Mouse (Mus musculus) liver, embryonic 12.5 days (tissue): ENCODE measurements around the gene Fmnl3. TPM values are rescaled to one million over a fixed set of nuclear protein-coding genes. Genes with fewer than 3 reads are reported as not detected.

Source experiments
- ATAC-seq: fragments of 200-750 bp; cut with Nextera tagmentation; 2 replicates; pipeline ENCODE4 v1.8.0; 2017; ENCODE audit warnings: moderate number of reproducible peaks, mild to moderate bottlenecking, moderate library complexity
- H3K27ac ChIP-seq: fragments of 300-500 bp; sonication (generic); 2 replicates; pipeline ENCODE4 v1.5.1; 2016; ENCODE audit warnings: mild to moderate bottlenecking
- H3K27me3 ChIP-seq: fragments of 300-500 bp; sonication (generic); replicated peaks from 2 replicates; pipeline ENCODE4 v1.6.1; 2016; ENCODE audit warnings: mild to moderate bottlenecking, moderate library complexity
- H3K36me3 ChIP-seq: fragments of 300-500 bp; sonication (generic); 2 replicates; pipeline ENCODE4 v1.6.1; 2016; ENCODE audit warnings: mild to moderate bottlenecking, moderate library complexity
- H3K4me1 ChIP-seq: fragments of 300-500 bp; sonication (generic); 2 replicates; pipeline ENCODE4 v1.6.1; 2016
- H3K4me2 ChIP-seq: fragments of 300-500 bp; sonication (generic); 2 replicates; pipeline ENCODE4 v1.6.1; 2016; ENCODE audit warnings: mild to moderate bottlenecking, moderate library complexity
- H3K4me3 ChIP-seq: fragments of 300-500 bp; sonication (generic); 2 replicates; pipeline ENCODE4 v1.5.1; 2016; ENCODE audit warnings: mild to moderate bottlenecking, moderate library complexity
- H3K9ac ChIP-seq: fragments of 300-500 bp; sonication (generic); 2 replicates; pipeline ENCODE4 v1.6.1; 2016; ENCODE audit warnings: mild to moderate bottlenecking, moderate library complexity
- H3K9me3 ChIP-seq: fragments of 300-500 bp; sonication (generic); replicated peaks from 2 replicates; pipeline ENCODE4 v1.6.1; 2016; ENCODE audit warnings: mild to moderate bottlenecking, moderate library complexity
- WGBS: fragments of 180-500 bp; shearing (Covaris S2); methylation state at CpG from one replicate; pipeline ENCODE4 v1.1.7; 2016; ENCODE audit not compliant: insufficient replicate concordance; 5-methylcytosine and 5-hydroxymethylcytosine counted together
- polyA plus RNA-seq: library from polyadenylated mRNA; unstranded; fragments of >200 nt; fragmentation: Nextera tagmentation; extraction: Ambion mirVana; gene quantifications from 2 replicates; pipeline ENCODE4 v1.2.1, GENCODE M21; 2016

Gene Fmnl3
- polyA plus RNA-seq, 1 experiment from 2014 or later: 7.4 TPM

DNA sequence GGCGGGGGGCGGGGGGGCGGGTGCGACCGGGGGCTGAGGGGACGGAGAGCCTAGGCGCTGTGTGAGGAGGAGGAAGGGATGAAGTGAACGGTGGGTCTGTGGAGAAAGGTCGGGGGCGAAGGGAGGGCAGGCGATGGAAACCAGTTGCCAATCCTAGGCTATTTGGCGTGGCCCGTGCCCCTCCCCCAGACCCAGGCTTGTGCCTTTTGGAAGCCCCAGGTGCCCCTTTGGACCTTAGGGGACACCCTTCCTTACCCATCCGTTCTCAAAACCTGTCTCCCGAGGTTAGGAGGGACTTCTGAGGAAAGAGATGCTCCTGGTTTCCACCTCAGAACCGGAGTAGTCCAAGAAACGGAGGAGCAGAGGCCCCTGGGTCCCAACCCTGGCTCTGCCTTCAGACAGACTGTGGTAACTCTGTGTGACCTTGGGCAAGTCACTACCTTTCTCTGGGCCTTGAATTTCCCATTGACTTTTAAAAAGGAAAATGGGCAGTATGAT lies 74.7 kb downstream of the Fmnl3 start, which contains the start of gene Fam186b:
Gene Fam186b (minus strand): TSS at position 405 of the 498 bp plus-strand sequence.
- Histone ChIP-seq H3K27me3 (peaks cover 19% of the 10 kb centered on the region; the same call in 1 of the 2 replicates), H3K4me2 (peak within 1 kb of the TSS; percentile 85), H3K27ac (peak within 1 kb of the TSS; percentile 72), H3K9me3 (no peaks in the 10 kb centered on the region), H3K4me1 (peaks cover 24% of the 10 kb centered on the region), H3K4me3 (peak within 1 kb of the TSS; percentile 72), H3K36me3 (no peaks in the 10 kb centered on the region), H3K9ac (peak within 1 kb of the TSS; percentile 72)
- no peak; the same call in 1 of the 2 replicates for ATAC-seq
- 5% methylated on average over 14 of the region's 17 CpGs for WGBS

DNA sequence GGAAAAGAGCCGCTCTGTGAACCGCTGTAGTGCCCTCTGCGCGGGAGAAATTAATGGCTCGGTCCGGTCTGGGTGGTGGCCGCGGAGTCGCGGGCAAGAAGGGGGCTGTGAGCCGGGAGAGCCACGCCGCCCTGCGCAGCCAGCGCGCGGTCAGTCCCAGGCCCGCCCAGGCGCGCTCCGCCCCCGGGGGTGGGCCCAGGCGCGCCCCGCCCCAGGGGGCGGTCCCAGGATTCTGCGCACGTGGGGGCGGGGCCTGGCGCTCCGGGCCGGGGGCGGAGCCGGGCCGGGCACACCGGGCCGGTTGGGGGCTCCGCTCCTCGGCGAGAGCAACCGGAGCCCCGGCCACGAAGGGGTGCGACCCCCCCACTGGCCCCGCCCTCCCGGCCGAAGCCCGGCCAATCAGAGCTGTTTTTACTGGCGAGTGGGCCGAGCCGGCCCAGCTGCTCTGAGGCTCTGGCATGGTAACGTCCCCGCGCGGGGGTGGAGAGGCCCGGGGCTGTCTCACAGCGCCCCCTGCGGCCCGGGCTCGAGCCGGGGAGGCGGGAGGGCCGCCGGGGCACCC lies 75.4 kb downstream of the Fmnl3 start, which contains the start of gene Prpf40b:
Gene Prpf40b (plus strand): TSS at position 275 of the 562 bp plus-strand sequence.
- peak; percentile 94 for ATAC-seq
- Histone ChIP-seq H3K4me3 (peak within 1 kb of the TSS; percentile 72), H3K4me1 (peaks cover 24% of the 10 kb centered on the region), H3K27me3 (peaks cover 19% of the 10 kb centered on the region; the same call in 1 of the 2 replicates), H3K27ac (peak within 1 kb of the TSS; percentile 72), H3K4me2 (peak within 1 kb of the TSS; percentile 85), H3K9ac (peak within 1 kb of the TSS; percentile 72), H3K36me3 (no peaks in the 10 kb centered on the region), H3K9me3 (no peaks in the 10 kb centered on the region)
- under 1% methylated on average over 60 of the region's 64 CpGs for WGBS

DNA sequence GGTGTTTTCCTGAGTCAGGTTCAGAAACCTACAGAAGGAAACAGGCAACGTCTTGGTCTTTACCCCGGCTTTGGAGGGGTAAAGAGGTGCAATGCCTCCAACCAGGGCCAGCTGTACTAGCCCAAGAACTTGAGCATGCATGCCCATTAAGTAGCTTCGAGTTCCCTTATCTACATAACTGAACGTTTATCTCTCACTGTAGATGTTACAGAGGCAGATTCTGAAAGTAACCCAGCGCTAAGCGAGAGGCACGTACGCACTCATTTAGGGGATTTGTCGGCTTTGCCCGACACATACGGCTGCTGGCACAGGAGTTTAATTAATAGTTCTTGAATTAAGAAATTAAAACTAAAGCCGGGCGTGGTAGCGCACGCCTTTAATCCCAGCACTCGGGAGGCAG lies 76.0 kb downstream of the Fmnl3 start:
- peak overlapping the region; percentile 72 for H3K4me3 ChIP-seq
- WGBS: 10% methylated on average over 16 of the region's 16 CpGs
- 0 out of 2 replicates have a peak overlapping the region, but pooled peaks have one; percentile 72 for H3K27ac ChIP-seq
- peak; percentile 1; the same call in 1 of the 2 replicates for ATAC-seq
- peak overlapping the region; percentile 72 for H3K9ac ChIP-seq
- peaks cover 24% of the 10 kb centered on the region for H3K4me1 ChIP-seq
- H3K4me2 ChIP-seq: peak overlapping the region; percentile 85
- H3K36me3 ChIP-seq: no peaks in the 10 kb centered on the region
- H3K27me3 ChIP-seq: peaks cover 19% of the 10 kb centered on the region; the same call in 1 of the 2 replicates
- H3K9me3 ChIP-seq: no peaks in the 10 kb centered on the region

DNA sequence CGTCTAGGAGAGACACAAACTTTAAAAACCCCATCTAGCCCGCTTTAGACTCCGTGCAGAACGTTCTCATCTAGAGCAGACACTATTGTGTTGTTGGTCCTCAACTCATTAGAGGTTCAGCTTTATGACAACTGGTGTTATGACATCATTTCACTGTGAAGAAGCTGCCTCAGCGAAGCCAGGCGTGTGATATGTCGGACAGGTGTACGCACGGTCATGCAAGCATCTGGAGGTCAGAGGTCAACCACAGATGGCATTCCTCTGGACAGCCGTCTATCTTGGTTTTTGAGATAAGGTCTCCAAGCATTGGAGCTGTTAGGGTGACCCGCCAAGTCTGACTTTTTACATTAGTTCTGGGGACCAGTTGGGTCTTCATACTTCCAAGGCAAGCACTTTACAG lies 79.7 kb downstream of the Fmnl3 start:
- WGBS: 77% methylated on average over 11 of the region's 11 CpGs
- Histone ChIP-seq H3K9me3 (no peaks in the 10 kb centered on the region), H3K27me3 (peaks cover 19% of the 10 kb centered on the region; the same call in 1 of the 2 replicates), H3K9ac (no peak overlapping the region), H3K36me3 (no peaks in the 10 kb centered on the region), H3K4me2 (no peak overlapping the region), H3K4me3 (no peak overlapping the region), H3K27ac (no peak overlapping the region), H3K4me1 (peaks cover 13% of the 10 kb centered on the region)
- ATAC-seq: no peak

DNA sequence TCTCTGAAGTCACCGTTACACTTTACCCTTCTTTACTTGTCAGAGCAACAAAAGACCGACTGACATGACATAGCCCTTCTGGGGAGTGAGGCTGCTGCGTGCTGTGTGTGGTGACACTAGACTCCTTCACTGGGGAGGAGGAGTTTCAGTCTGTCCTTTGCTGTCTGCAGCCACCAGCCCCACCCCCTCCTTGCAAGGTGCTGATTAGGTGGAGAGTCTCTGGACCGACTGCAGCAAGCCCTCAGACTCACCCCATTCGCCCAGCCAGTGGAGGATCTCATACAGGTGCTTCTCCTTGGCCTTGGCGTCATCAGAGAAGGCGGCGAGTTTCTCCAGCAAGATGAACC lies 85.1 kb downstream of the Fmnl3 start:
- 37% methylated on average over 8 of the region's 8 CpGs for WGBS
- H3K4me2 ChIP-seq: peak overlapping the region; percentile 47; the same call in 1 of the 2 replicates
- peak; percentile 82 for ATAC-seq

DNA sequence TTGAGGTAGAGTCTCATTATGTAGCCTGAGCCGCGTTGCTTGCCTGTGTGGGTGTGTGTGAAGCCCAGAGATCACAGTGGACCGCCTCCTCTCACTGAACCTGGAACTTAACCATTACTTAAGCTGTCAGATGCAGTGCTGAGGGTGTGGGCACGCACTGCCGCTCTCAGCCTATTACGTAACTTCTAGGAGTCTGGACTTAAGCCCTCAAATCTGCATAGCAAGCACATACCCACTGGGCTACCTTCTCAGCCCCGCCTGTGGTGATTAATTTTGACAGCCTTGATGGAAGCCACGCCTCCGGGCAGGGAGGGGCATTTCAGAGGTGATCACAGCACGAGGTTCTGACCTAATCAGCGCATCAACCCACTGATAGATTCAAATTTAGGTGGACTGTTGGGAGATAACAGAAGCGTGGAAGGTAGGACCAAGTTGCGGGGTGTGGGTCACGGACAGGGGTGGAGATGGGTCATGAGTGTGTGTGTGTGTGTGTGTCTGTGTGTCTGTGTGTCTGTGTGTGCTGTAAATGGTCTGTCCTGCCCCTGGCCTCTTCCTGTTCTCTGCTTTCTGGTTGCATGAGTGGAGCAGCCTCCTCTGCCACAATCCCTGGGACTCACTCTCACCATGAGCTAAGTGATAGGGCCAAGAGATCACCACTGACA lies 85.6 kb downstream of the Fmnl3 start:
- ATAC-seq: peak; percentile 68

More for the DNA sequence above, 85.1 kb downstream of the Fmnl3 start:
- H3K27ac ChIP-seq: peak overlapping the region; percentile 59; the same call in 1 of the 2 replicates
- H3K36me3 ChIP-seq: no peaks in the 10 kb centered on the region
- no peak overlapping the region for H3K9ac ChIP-seq
- H3K4me3 ChIP-seq: no peak overlapping the region
- H3K4me1 ChIP-seq: peaks cover 22% of the 10 kb centered on the region
- H3K9me3 ChIP-seq: no peaks in the 10 kb centered on the region
- H3K27me3 ChIP-seq: peaks cover 7% of the 10 kb centered on the region

DNA sequence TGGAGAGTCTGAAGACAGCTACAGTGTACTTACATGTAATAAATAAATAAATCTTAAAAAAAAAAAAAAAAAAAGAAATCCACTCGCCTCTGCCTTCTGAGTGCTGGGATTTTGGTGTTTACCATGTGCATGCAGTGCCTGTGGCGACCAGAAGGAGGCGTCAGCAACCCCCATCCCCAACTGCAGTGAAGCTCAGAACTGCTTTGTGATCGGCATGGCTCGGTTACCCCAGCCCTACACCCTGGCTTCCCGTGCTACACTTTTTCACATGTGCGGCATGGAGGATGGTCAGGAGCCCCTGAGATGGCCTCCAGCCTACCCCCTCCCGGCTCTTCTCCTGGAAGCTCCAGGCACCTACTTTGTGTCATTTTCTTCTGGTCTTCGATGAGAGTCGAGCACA lies 86.8 kb downstream of the Fmnl3 start:
- no peak overlapping the region for H3K4me3 ChIP-seq
- H3K27ac ChIP-seq: no peak overlapping the region
- H3K9ac ChIP-seq: no peak overlapping the region
- peaks cover 20% of the 10 kb centered on the region for H3K27me3 ChIP-seq
- no peaks in the 10 kb centered on the region for H3K9me3 ChIP-seq
- WGBS: 49% methylated on average over 10 of the region's 10 CpGs
- no peaks in the 10 kb centered on the region for H3K36me3 ChIP-seq
- H3K4me1 ChIP-seq: peaks cover 22% of the 10 kb centered on the region
- H3K4me2 ChIP-seq: peak overlapping the region; percentile 47
- no peak for ATAC-seq

More for the DNA sequence above, 85.6 kb downstream of the Fmnl3 start:
- Histone ChIP-seq H3K27ac (peak overlapping the region; percentile 59), H3K4me1 (peaks cover 22% of the 10 kb centered on the region), H3K9ac (no peak overlapping the region), H3K36me3 (no peaks in the 10 kb centered on the region), H3K9me3 (no peaks in the 10 kb centered on the region), H3K4me3 (no peak overlapping the region), H3K4me2 (peak overlapping the region; percentile 47), H3K27me3 (peaks cover 12% of the 10 kb centered on the region)
- 16% methylated on average over 14 of the region's 14 CpGs for WGBS

DNA sequence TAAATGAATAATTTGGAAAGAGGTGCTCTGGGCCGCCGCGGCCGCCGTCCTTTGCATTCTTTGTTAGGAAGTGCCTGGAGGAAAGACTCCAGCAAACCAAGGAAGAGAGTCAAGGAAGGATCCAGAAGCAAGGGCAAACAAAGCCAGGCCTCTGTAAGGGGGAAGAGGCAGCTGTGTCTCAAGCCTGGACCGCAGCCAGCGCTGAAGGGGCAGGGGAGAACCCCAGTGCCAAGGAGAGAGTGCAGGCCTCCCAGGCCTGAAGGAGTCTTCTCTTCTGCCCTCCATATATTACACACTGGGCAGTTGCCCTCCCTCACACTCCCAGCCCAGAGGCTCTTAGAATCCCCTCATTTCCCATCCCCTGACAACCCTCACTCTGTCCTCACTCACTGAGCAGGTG lies 92.0 kb downstream of the Fmnl3 start:
- no peak overlapping the region for H3K27ac ChIP-seq
- no peak overlapping the region for H3K4me3 ChIP-seq
- peaks cover 28% of the 10 kb centered on the region for H3K27me3 ChIP-seq
- H3K4me1 ChIP-seq: no peaks in the 10 kb centered on the region
- WGBS: 96% methylated on average over 7 of the region's 7 CpGs
- no peak for ATAC-seq
- H3K36me3 ChIP-seq: no peaks in the 10 kb centered on the region
- H3K9me3 ChIP-seq: no peaks in the 10 kb centered on the region
- no peak overlapping the region for H3K9ac ChIP-seq
- no peak overlapping the region for H3K4me2 ChIP-seq

DNA sequence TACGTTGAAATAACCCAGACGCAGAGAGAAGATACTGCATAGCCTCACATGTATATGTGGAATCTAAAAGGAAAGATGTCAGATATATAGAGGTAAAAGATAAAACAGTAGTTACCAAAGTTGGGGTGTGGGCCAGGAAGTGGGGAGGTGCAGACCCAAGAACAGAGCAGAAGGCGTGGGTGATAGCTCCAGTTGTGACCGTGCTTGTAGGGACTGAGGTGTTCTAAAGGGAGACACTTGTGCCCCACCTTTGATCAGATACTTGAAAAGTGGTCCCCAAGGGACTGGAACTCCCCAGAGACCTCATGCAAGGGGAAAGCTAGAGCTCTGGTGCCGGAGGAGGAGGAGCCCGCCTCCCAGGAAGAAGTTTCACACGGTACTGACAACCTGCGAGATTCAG lies 94.2 kb downstream of the Fmnl3 start:
- 61% methylated on average over 8 of the region's 8 CpGs for WGBS

More for the DNA sequence above, 94.2 kb downstream of the Fmnl3 start:
- Histone ChIP-seq H3K4me3 (no peak overlapping the region), H3K36me3 (no peaks in the 10 kb centered on the region), H3K27me3 (peaks cover 28% of the 10 kb centered on the region), H3K9ac (no peak overlapping the region), H3K4me2 (no peak overlapping the region), H3K4me1 (no peaks in the 10 kb centered on the region), H3K9me3 (no peaks in the 10 kb centered on the region), H3K27ac (no peak overlapping the region)
- ATAC-seq: no peak

Other genes starting within 250 kb of the Fmnl3 start
- 23.6 and 23.8 TPM in 2 replicates for gene Spats2, start 244.6 kb downstream of the Fmnl3 start, polyA plus RNA-seq
- 0.10 TPM in 1 of 2 replicates, not detected in the other for gene Kcnh3, start 145.6 kb downstream of the Fmnl3 start, polyA plus RNA-seq
- 71.8 and 77.0 TPM in 2 replicates for gene Mcrs1, start 118.5 kb downstream of the Fmnl3 start, polyA plus RNA-seq
- gene Prpf40b, start 75.4 kb downstream of the Fmnl3 start, polyA plus RNA-seq: 13.8 and 15.5 TPM in 2 replicates
- 0.06 TPM in 2 replicates for gene Fam186b, start 74.6 kb downstream of the Fmnl3 start, polyA plus RNA-seq
- 199 and 201 TPM in 2 replicates for gene Tmbim6, start 22.4 kb upstream of the Fmnl3 start, polyA plus RNA-seq
- 2.3 and 2.6 TPM in 2 replicates for gene Nckap5l, start 87.3 kb upstream of the Fmnl3 start, polyA plus RNA-seq
- gene Bcdin3d, start 104.2 kb upstream of the Fmnl3 start, polyA plus RNA-seq: 7.9 TPM in 2 replicates
- gene Faim2, start 157.7 kb upstream of the Fmnl3 start, polyA plus RNA-seq: 0.08 and 0.23 TPM in 2 replicates
- gene Aqp2, start 208.6 kb upstream of the Fmnl3 start, polyA plus RNA-seq: not detected in 2 replicates
- 0.41 and 1.2 TPM in 2 replicates for gene Aqp5, start 220.3 kb upstream of the Fmnl3 start, polyA plus RNA-seq
- not detected in 2 replicates for gene Aqp6, start 230.9 kb upstream of the Fmnl3 start, polyA plus RNA-seq